Mouse (Mus musculus): ENCODE data around the gene Eif3a.
A peak's percentile ranks its signal among the peaks of the same experiment; 100 is the strongest.

The Eif3a gene

GRCm38 (mm10) chr19:60758896-60759835 lies 31.3 kb downstream of the Eif3a start:
- DNase-seq (ENCODE audit: low read depth, low spot score): no peak

GRCm38 (mm10) chr19:60757099-60757785 lies 33.2 kb downstream of the Eif3a start:
- DNase-seq (ENCODE audit: low read depth, low spot score): no peak

- peak; percentile 77 for DNase-seq (ENCODE audit: low read depth, low spot score)
Observed at GRCm38 (mm10) chr19:60756192-60757098, 34.0 kb downstream of the Eif3a start.

- peak; percentile 94 for DNase-seq (ENCODE audit: low read depth, low spot score)
Observed at GRCm38 (mm10) chr19:60755438-60756191, 34.8 kb downstream of the Eif3a start, which contains the start of gene Nanos1. Gene Nanos1, plus strand, starts transcription at chr19:60755987.

GRCm38 (mm10) chr19:60747801-60748200 lies 42.7 kb downstream of the Eif3a start:
- DNase-seq (ENCODE audit: low read depth, low spot score): no peak

- DNase-seq (ENCODE audit: low read depth, low spot score): no peak
Observed at GRCm38 (mm10) chr19:60743767-60744547, 46.5 kb downstream of the Eif3a start.

- no peak for DNase-seq (ENCODE audit: low read depth, low spot score)
Observed at GRCm38 (mm10) chr19:60740560-60740959, 49.9 kb downstream of the Eif3a start.

GRCm38 (mm10) chr19:60731966-60732365 lies 58.5 kb downstream of the Eif3a start:
- no peak for DNase-seq (ENCODE audit: low read depth, low spot score)

- no peak for DNase-seq (ENCODE audit: low read depth, low spot score)
Observed at GRCm38 (mm10) chr19:60731299-60731698, 59.2 kb downstream of the Eif3a start.

- peak; percentile 77 for DNase-seq (ENCODE audit: low read depth, low spot score)
Observed at GRCm38 (mm10) chr19:60730281-60730852, 60.1 kb downstream of the Eif3a start.

- DNase-seq (ENCODE audit: low read depth, low spot score): no peak
Observed at GRCm38 (mm10) chr19:60716381-60716780, 74.1 kb downstream of the Eif3a start.

- no peak for DNase-seq (ENCODE audit: low read depth, low spot score)
Observed at GRCm38 (mm10) chr19:60712577-60712976, 77.9 kb downstream of the Eif3a start.

All from CD4-positive, CD25-positive, alpha-beta regulatory T cell, adult 2 months (primary cell).